ENCODE assay signal across 8 mouse cellular contexts in the genomic region with DNA sequence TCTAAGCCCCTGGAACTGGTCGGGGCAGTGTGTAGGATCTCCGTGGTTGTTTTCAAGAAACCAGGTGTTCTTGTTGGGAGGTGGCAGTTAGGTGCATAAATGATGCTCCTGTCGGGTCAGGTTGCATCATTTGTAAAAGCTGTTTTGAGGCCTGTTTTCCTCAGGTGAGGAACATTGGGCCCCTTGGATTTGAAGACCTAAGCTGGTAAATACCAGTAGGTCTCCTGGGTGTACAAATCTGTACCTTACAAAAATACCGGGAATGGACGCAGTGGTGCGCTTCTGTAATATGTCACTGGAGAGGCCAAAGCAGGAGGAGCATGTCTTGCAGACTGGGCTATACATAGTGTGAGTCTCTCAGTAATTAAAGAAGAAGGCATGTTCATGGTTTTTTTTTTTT. TPM values are rescaled to one million over a fixed set of nuclear protein-coding genes. Genes with fewer than 3 reads are reported as not detected.
DNase-seq lines count a peak whose midpoint lies in the region; ATAC-seq lines count a peak whose summit lies in the region.

No protein-coding gene starts in this region.

- H3K4me2 ChIP-seq in neural tube, embryonic 11.5 days (ENCODE audit: low read depth), result peak overlapping the region; percentile 89
- H3K4me2 ChIP-seq in limb, embryonic 12.5 days, result peak overlapping the region; percentile 82
- peak overlapping the region; percentile 92 for H3K4me2 ChIP-seq in stomach, embryonic 14.5 days (replicated peaks; ENCODE audit: low read depth, low read length)

- H3K4me3 ChIP-seq in neural tube, embryonic 11.5 days (ENCODE audit: low read depth, low read length), result peak overlapping the region; percentile 85
- H3K4me3 ChIP-seq in limb, embryonic 12.5 days (replicated peaks), result peak overlapping the region; percentile 76
- H3K4me3 ChIP-seq in stomach, embryonic 14.5 days (ENCODE audit: low read depth, low read length), result peak overlapping the region; percentile 64

- DNase-seq in cerebellum, adult 11 months, result peak; percentile 11
- no peak for DNase-seq in cerebellum, adult 9-11 months
- no peak for DNase-seq in neural tube, embryonic 11.5 days (ENCODE audit: low spot score)
- no peak for DNase-seq in neural tube, embryonic 10.5 days (ENCODE audit: extremely low spot score, low spot score)
- no peak for DNase-seq in layer of hippocampus, postnatal 25 days (ENCODE audit: extremely low spot score in 1 of 2, low spot score in 1 of 2)
- DNase-seq in frontal cortex, adult 2 months (ENCODE audit: extremely low spot score in 1 of 2, low spot score in 1 of 2), result no peak

- WGBS in neural tube, embryonic 11.5 days, result 43% methylated on average over 6 of the region's 6 CpGs
- 27% methylated on average over 6 of the region's 6 CpGs for WGBS in limb, embryonic 12.5 days
- WGBS in stomach, embryonic 14.5 days, result 19% methylated on average over 6 of the region's 6 CpGs

- no peaks in the 10 kb centered on the region for H3K27me3 ChIP-seq in neural tube, embryonic 11.5 days (ENCODE audit: control insufficient read depth, insufficient read depth, low read length)
- no peaks in the 10 kb centered on the region for H3K27me3 ChIP-seq in limb, embryonic 12.5 days
- no peaks in the 10 kb centered on the region for H3K27me3 ChIP-seq in stomach, embryonic 14.5 days (ENCODE audit: control insufficient read depth, insufficient read depth, low read length)

- no peak for ATAC-seq in neural tube, embryonic 11.5 days (ENCODE audit: insufficient read depth, low FRiP score, low TSS enrichment)
- no peak for ATAC-seq in limb, embryonic 12.5 days (ENCODE audit: insufficient number of reproducible peaks, insufficient read depth, low FRiP score, low TSS enrichment, low read depth)
- no peak; the same call in 1 of the 2 replicates for ATAC-seq in stomach, embryonic 14.5 days (ENCODE audit: insufficient number of reproducible peaks, insufficient read depth, low FRiP score, low read depth)

- H3K9ac ChIP-seq in neural tube, embryonic 11.5 days (ENCODE audit: low read length), result peak overlapping the region; percentile 86
- peak overlapping the region; percentile 83 for H3K9ac ChIP-seq in limb, embryonic 12.5 days (replicated peaks)
- peak overlapping the region; percentile 18; the same call in 1 of the 2 replicates for H3K9ac ChIP-seq in stomach, embryonic 14.5 days (replicated peaks; ENCODE audit: low read depth, low read length)

- H3K9me3 ChIP-seq in neural tube, embryonic 11.5 days (ENCODE audit: control insufficient read depth, low read length), result no peaks in the 10 kb centered on the region
- H3K9me3 ChIP-seq in limb, embryonic 12.5 days, result no peaks in the 10 kb centered on the region
- no peaks in the 10 kb centered on the region for H3K9me3 ChIP-seq in stomach, embryonic 14.5 days (ENCODE audit: control insufficient read depth, low read depth, low read length)

- H3K4me1 ChIP-seq in neural tube, embryonic 11.5 days (ENCODE audit: control insufficient read depth, insufficient read depth, low read length), result peaks cover 11% of the 10 kb centered on the region
- H3K4me1 ChIP-seq in limb, embryonic 12.5 days (replicated peaks), result peaks cover 9% of the 10 kb centered on the region
- peaks cover 6% of the 10 kb centered on the region; the same call in 1 of the 2 replicates for H3K4me1 ChIP-seq in stomach, embryonic 14.5 days (ENCODE audit: control insufficient read depth, insufficient read depth, low read length)

- H3K27ac ChIP-seq in neural tube, embryonic 11.5 days (ENCODE audit: low read depth, low read length), result no peak overlapping the region
- H3K27ac ChIP-seq in limb, embryonic 12.5 days, result peak overlapping the region; percentile 60
- H3K27ac ChIP-seq in stomach, embryonic 14.5 days (ENCODE audit: low read length), result peak overlapping the region; percentile 30; the same call in 1 of the 2 replicates

- peaks cover 18% of the 10 kb centered on the region for H3K36me3 ChIP-seq in neural tube, embryonic 11.5 days (ENCODE audit: control insufficient read depth, insufficient read depth, low read length)
- peaks cover 36% of the 10 kb centered on the region for H3K36me3 ChIP-seq in limb, embryonic 12.5 days
- H3K36me3 ChIP-seq in stomach, embryonic 14.5 days (ENCODE audit: control insufficient read depth, insufficient read depth, low read length), result peaks cover 36% of the 10 kb centered on the region

RNA-seq across cellular contexts. Expression of a gene that starts 1.5 kb away (rescaled TPM):
- 58.4 and 59.3 TPM in 2 replicates for polyA plus RNA-seq in neural tube, embryonic 11.5 days (2014; fragmentation: Nextera tagmentation; extraction: Ambion mirVana)
- polyA plus RNA-seq in limb, embryonic 12.5 days (2016; fragmentation: Nextera tagmentation; extraction: Ambion mirVana), result 47.5 and 50.9 TPM in 2 replicates
- 93.1 and 101 TPM in 2 replicates for polyA plus RNA-seq in stomach, embryonic 14.5 days (2014; fragmentation: Nextera tagmentation; extraction: Ambion mirVana)
- total RNA-seq in layer of hippocampus, postnatal 25 days (2021), result 10 to 100 TPM; 50.7 to 61.0 TPM
- polyA plus RNA-seq in frontal cortex, adult 2 months (2012; rRNA removed), result 72.2 and 80.0 TPM in 2 replicates

RNA-seq across cellular contexts. Expression of a gene that starts 46.4 kb away (rescaled TPM):
- 0.05 TPM in 1 of 2 replicates, not detected in the other for polyA plus RNA-seq in neural tube, embryonic 11.5 days (2014; fragmentation: Nextera tagmentation; extraction: Ambion mirVana)
- 0.09 TPM in 1 of 2 replicates, not detected in the other for polyA plus RNA-seq in limb, embryonic 12.5 days (2016; fragmentation: Nextera tagmentation; extraction: Ambion mirVana)
- polyA plus RNA-seq in stomach, embryonic 14.5 days (2014; fragmentation: Nextera tagmentation; extraction: Ambion mirVana), result 0.29 and 1.4 TPM in 2 replicates
- total RNA-seq in layer of hippocampus, postnatal 25 days (2021), result under 1 TPM; 0.26 to 0.59 TPM
- 1.0 and 1.5 TPM in 2 replicates for polyA plus RNA-seq in frontal cortex, adult 2 months (2012; rRNA removed)

RNA-seq across cellular contexts. Expression of a gene that starts 58.8 kb away (rescaled TPM):
- polyA plus RNA-seq in neural tube, embryonic 11.5 days (2014; fragmentation: Nextera tagmentation; extraction: Ambion mirVana), result not detected in 2 replicates
- not detected in 2 replicates for polyA plus RNA-seq in limb, embryonic 12.5 days (2016; fragmentation: Nextera tagmentation; extraction: Ambion mirVana)
- not detected in 2 replicates for polyA plus RNA-seq in stomach, embryonic 14.5 days (2014; fragmentation: Nextera tagmentation; extraction: Ambion mirVana)
- under 1 TPM; 0.25 to 0.59 TPM for total RNA-seq in layer of hippocampus, postnatal 25 days (2021)
- 0.92 and 1.2 TPM in 2 replicates for polyA plus RNA-seq in frontal cortex, adult 2 months (2012; rRNA removed)

Comparison
In these comparisons a context has a peak if more than half of its experiments do, and no peak if none do; other contexts are left out.
1. H3K9ac ChIP-seq: peak in every context shown above with its lines; median percentile 86 in neural tube, embryonic 11.5 days; 83 in limb, embryonic 12.5 days; 18 in stomach, embryonic 14.5 days.